Mouse (Mus musculus): ENCODE data around the gene Coro6. TPM values are rescaled to one million over a fixed set of nuclear protein-coding genes. Genes with fewer than 3 reads are reported as not detected.

Coro6 gene
- polyA plus RNA-seq (2014; fragmentation: Nextera tagmentation; extraction: Ambion mirVana), result 35.3 and 38.9 TPM in 2 replicates

DNA sequence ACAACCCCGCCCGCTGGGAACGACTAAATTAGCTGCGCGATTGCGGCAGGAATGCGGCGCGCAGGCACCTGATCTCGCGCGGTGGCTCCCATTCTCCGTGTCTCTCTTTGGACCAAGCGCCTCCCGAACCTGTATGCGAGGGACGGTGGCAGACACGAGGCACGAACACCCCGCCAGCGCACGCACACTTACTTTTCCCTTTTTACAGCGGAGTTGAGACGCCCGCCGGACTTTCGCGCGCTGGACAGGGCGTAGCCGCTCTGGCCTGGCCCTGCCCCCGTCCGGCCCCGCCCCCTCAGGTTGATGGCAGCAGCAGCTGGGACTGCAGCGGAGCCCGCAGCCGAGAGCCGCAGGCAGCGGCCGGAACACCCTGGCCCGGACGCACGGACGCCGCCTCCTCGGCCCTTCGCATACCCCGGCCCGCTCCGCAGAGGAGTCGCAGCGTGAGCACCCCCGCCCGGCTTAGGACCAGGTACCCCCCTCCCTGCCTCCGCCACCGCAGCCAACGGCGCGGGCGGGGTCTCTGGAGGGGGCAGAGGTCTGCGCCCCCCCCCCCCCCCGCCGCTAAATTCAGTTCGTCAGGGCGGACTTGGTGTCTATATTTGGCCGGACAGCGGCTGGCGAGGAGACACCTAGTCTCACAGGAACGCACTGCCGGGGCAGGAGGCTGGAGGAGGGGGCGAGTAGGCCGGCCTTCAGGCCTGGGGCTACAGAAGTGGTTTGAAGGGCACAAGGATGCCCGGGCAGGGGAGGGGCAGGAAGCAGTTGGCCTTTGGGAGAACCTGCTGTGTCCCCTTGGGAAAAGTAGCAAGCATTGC, at the start of gene Coro6:
Coro6 (plus strand) TSS at position 129 of the 818 bp plus-strand sequence.
- H3K4me1 ChIP-seq (ENCODE audit: control insufficient read depth, insufficient read depth, low read length), result peaks cover 30% of the 10 kb centered on the region

GRCm38 (mm10) chr11:77414141-77414839, 47.9 kb upstream of the Coro6 start:
- no peaks in the 10 kb centered on the region for H3K36me3 ChIP-seq (ENCODE audit: control insufficient read depth, insufficient read depth, low read length)
- no peak overlapping the region for H3K27ac ChIP-seq (ENCODE audit: low read depth, low read length)
- 77% methylated on average over 2 of the region's 2 CpGs for WGBS (ENCODE audit: insufficient replicate concordance)
- H3K4me3 ChIP-seq (ENCODE audit: low read depth, low read length), result no peak overlapping the region
- H3K4me2 ChIP-seq, result no peak overlapping the region
- no peaks in the 10 kb centered on the region for H3K27me3 ChIP-seq (ENCODE audit: control insufficient read depth, insufficient read depth, low read length)
- H3K4me1 ChIP-seq (ENCODE audit: control insufficient read depth, insufficient read depth, low read length), result peaks cover 5% of the 10 kb centered on the region
- no peaks in the 10 kb centered on the region for H3K9me3 ChIP-seq (replicated peaks; ENCODE audit: control insufficient read depth, low read length)
- H3K9ac ChIP-seq (ENCODE audit: low read depth, low read length), result no peak overlapping the region
- ATAC-seq (replicated peaks; ENCODE audit: insufficient number of reproducible peaks, low FRiP score, low TSS enrichment), result no peak

More for the DNA sequence above, at the start of gene Coro6:
- Histone ChIP-seq H3K9me3 (replicated peaks; ENCODE audit: control insufficient read depth, low read length) (no peaks in the 10 kb centered on the region), H3K4me3 (ENCODE audit: low read depth, low read length) (peak within 1 kb of the TSS; percentile 64), H3K27me3 (ENCODE audit: control insufficient read depth, insufficient read depth, low read length) (peaks cover 24% of the 10 kb centered on the region), H3K4me2 (peak within 1 kb of the TSS; percentile 89), H3K9ac (ENCODE audit: low read depth, low read length) (peak within 1 kb of the TSS; percentile 78), H3K27ac (ENCODE audit: low read depth, low read length) (peak within 1 kb of the TSS; percentile 93), H3K36me3 (ENCODE audit: control insufficient read depth, insufficient read depth, low read length) (no peaks in the 10 kb centered on the region; the same call in 1 of the 2 replicates)
- ATAC-seq (replicated peaks; ENCODE audit: insufficient number of reproducible peaks, low FRiP score, low TSS enrichment), result peak; percentile 68
- WGBS (ENCODE audit: insufficient replicate concordance), result under 1% methylated on average over 58 of the region's 73 CpGs

- WGBS (ENCODE audit: insufficient replicate concordance), result 68% methylated on average over 4 of the region's 4 CpGs
- Histone ChIP-seq H3K4me2 (no peak overlapping the region), H3K27me3 (ENCODE audit: control insufficient read depth, insufficient read depth, low read length) (no peaks in the 10 kb centered on the region), H3K36me3 (ENCODE audit: control insufficient read depth, insufficient read depth, low read length) (peaks cover 3% of the 10 kb centered on the region; the same call in 1 of the 2 replicates), H3K4me3 (ENCODE audit: low read depth, low read length) (no peak overlapping the region), H3K9ac (ENCODE audit: low read depth, low read length) (no peak overlapping the region), H3K27ac (ENCODE audit: low read depth, low read length) (0 out of 2 replicates have a peak overlapping the region, but pooled peaks have one; percentile 29), H3K9me3 (replicated peaks; ENCODE audit: control insufficient read depth, low read length) (no peaks in the 10 kb centered on the region), H3K4me1 (ENCODE audit: control insufficient read depth, insufficient read depth, low read length) (peaks cover 15% of the 10 kb centered on the region)
- no peak for ATAC-seq (replicated peaks; ENCODE audit: insufficient number of reproducible peaks, low FRiP score, low TSS enrichment)
These were observed 45.8 kb upstream of the Coro6 start for GRCm38 (mm10) chr11:77416212-77417000.

- Histone ChIP-seq H3K27me3 (ENCODE audit: control insufficient read depth, insufficient read depth, low read length) (no peaks in the 10 kb centered on the region), H3K27ac (ENCODE audit: low read depth, low read length) (no peak overlapping the region), H3K4me3 (ENCODE audit: low read depth, low read length) (no peak overlapping the region), H3K9ac (ENCODE audit: low read depth, low read length) (no peak overlapping the region), H3K36me3 (ENCODE audit: control insufficient read depth, insufficient read depth, low read length) (peaks cover 3% of the 10 kb centered on the region; the same call in 1 of the 2 replicates), H3K4me2 (no peak overlapping the region), H3K9me3 (replicated peaks; ENCODE audit: control insufficient read depth, low read length) (no peaks in the 10 kb centered on the region), H3K4me1 (ENCODE audit: control insufficient read depth, insufficient read depth, low read length) (peaks cover 22% of the 10 kb centered on the region)
- no peak for ATAC-seq (replicated peaks; ENCODE audit: insufficient number of reproducible peaks, low FRiP score, low TSS enrichment)
- WGBS (ENCODE audit: insufficient replicate concordance), result 93% methylated on average over 4 of the region's 4 CpGs
These were observed 44.2 kb upstream of the Coro6 start for GRCm38 (mm10) chr11:77418021-77418420.

DNA sequence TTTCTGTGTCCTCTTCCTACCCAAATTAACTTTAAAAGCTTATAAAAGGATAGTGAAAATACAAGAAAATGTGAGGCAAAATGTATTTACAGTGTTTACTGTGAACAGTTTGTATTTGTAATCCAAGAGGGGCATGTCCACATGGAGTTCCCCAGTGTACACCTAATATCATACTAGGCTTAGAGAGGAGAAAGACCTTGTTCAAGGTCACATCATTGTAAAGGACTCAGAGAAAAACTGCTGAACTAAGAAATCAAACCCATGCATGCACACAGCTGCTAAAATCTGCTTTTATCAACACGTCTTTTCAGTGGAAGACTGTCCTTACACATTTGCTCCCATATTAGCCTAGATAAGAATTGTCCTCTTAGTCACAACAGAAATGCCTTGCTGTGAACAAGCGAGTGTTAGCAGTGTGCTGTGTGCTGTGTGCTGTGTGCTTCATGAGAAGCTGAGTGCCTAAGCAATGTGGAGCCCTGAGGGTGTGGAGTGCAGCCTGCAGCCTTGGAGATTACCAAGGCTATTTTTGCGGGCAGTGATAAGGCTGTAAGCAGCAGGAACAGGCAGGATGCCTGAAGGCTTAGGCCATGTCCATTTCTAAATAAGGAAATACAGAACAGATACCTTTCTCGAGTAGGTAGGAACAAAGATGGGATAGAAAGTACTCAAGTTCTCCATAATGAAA, 38.9 kb upstream of the Coro6 start:
- Histone ChIP-seq H3K4me1 (ENCODE audit: control insufficient read depth, insufficient read depth, low read length) (peaks cover 25% of the 10 kb centered on the region), H3K36me3 (ENCODE audit: control insufficient read depth, insufficient read depth, low read length) (peaks cover 5% of the 10 kb centered on the region), H3K4me2 (peak overlapping the region; percentile 11; the same call in 1 of the 2 replicates), H3K4me3 (ENCODE audit: low read depth, low read length) (no peak overlapping the region), H3K9me3 (replicated peaks; ENCODE audit: control insufficient read depth, low read length) (no peaks in the 10 kb centered on the region), H3K9ac (ENCODE audit: low read depth, low read length) (no peak overlapping the region), H3K27ac (ENCODE audit: low read depth, low read length) (peak overlapping the region; percentile 96), H3K27me3 (ENCODE audit: control insufficient read depth, insufficient read depth, low read length) (no peaks in the 10 kb centered on the region)
- 9% methylated on average over 4 of the region's 4 CpGs for WGBS (ENCODE audit: insufficient replicate concordance)
- peak; percentile 93 for ATAC-seq (replicated peaks; ENCODE audit: insufficient number of reproducible peaks, low FRiP score, low TSS enrichment)

- Histone ChIP-seq H3K4me3 (ENCODE audit: low read depth, low read length) (no peak overlapping the region), H3K9ac (ENCODE audit: low read depth, low read length) (no peak overlapping the region), H3K27ac (ENCODE audit: low read depth, low read length) (no peak overlapping the region), H3K4me2 (no peak overlapping the region), H3K4me1 (ENCODE audit: control insufficient read depth, insufficient read depth, low read length) (peaks cover 4% of the 10 kb centered on the region; the same call in 1 of the 2 replicates), H3K9me3 (replicated peaks; ENCODE audit: control insufficient read depth, low read length) (no peaks in the 10 kb centered on the region), H3K27me3 (ENCODE audit: control insufficient read depth, insufficient read depth, low read length) (no peaks in the 10 kb centered on the region), H3K36me3 (ENCODE audit: control insufficient read depth, insufficient read depth, low read length) (peaks cover 7% of the 10 kb centered on the region)
- no peak for ATAC-seq (replicated peaks; ENCODE audit: insufficient number of reproducible peaks, low FRiP score, low TSS enrichment)
- WGBS (ENCODE audit: insufficient replicate concordance), result 75% methylated on average over 1 of the region's 1 CpGs
These were observed 33.8 kb upstream of the Coro6 start for GRCm38 (mm10) chr11:77428446-77428845.

- 89% methylated on average over 2 of the region's 2 CpGs for WGBS (ENCODE audit: insufficient replicate concordance)
- Histone ChIP-seq H3K27me3 (ENCODE audit: control insufficient read depth, insufficient read depth, low read length) (no peaks in the 10 kb centered on the region), H3K4me1 (ENCODE audit: control insufficient read depth, insufficient read depth, low read length) (no peaks in the 10 kb centered on the region), H3K36me3 (ENCODE audit: control insufficient read depth, insufficient read depth, low read length) (peaks cover 13% of the 10 kb centered on the region), H3K9me3 (replicated peaks; ENCODE audit: control insufficient read depth, low read length) (no peaks in the 10 kb centered on the region), H3K4me2 (no peak overlapping the region), H3K27ac (ENCODE audit: low read depth, low read length) (no peak overlapping the region), H3K9ac (ENCODE audit: low read depth, low read length) (no peak overlapping the region), H3K4me3 (ENCODE audit: low read depth, low read length) (no peak overlapping the region)
- ATAC-seq (replicated peaks; ENCODE audit: insufficient number of reproducible peaks, low FRiP score, low TSS enrichment), result no peak
These were observed 25.2 kb upstream of the Coro6 start for GRCm38 (mm10) chr11:77437026-77437425.

GRCm38 (mm10) chr11:77440081-77440480, 22.1 kb upstream of the Coro6 start:
- no peak overlapping the region for H3K4me2 ChIP-seq
- no peak overlapping the region for H3K4me3 ChIP-seq (ENCODE audit: low read depth, low read length)
- 80% methylated on average over 9 of the region's 9 CpGs for WGBS (ENCODE audit: insufficient replicate concordance)
- peaks cover 17% of the 10 kb centered on the region for H3K36me3 ChIP-seq (ENCODE audit: control insufficient read depth, insufficient read depth, low read length)
- no peak overlapping the region for H3K9ac ChIP-seq (ENCODE audit: low read depth, low read length)
- no peaks in the 10 kb centered on the region for H3K9me3 ChIP-seq (replicated peaks; ENCODE audit: control insufficient read depth, low read length)
- H3K27ac ChIP-seq (ENCODE audit: low read depth, low read length), result no peak overlapping the region
- no peaks in the 10 kb centered on the region for H3K27me3 ChIP-seq (ENCODE audit: control insufficient read depth, insufficient read depth, low read length)
- H3K4me1 ChIP-seq (ENCODE audit: control insufficient read depth, insufficient read depth, low read length), result peaks cover 5% of the 10 kb centered on the region; the same call in 1 of the 2 replicates
- ATAC-seq (replicated peaks; ENCODE audit: insufficient number of reproducible peaks, low FRiP score, low TSS enrichment), result no peak

Measured in heart, embryonic 11.5 days (tissue).